Mouse (Mus musculus) left cerebral cortex, postnatal 14 days (tissue): ENCODE data around the gene 1700047I17Rik2. TPM values are rescaled to one million over a fixed set of nuclear protein-coding genes. Genes with fewer than 3 reads are reported as not detected.
"Not testable (repeated sequence)": the region's sequence is repeated elsewhere in the genome, so short reads cannot be mapped to it uniquely, and the experiment has no call there.

Source experiments
- DNase-seq, 2 experiments: peaks; one replicate each; pipeline ENCODE4 v3.0.0; 2021 to 2022; ENCODE audit warnings: low spot score in 2 of 2, mixed read lengths in 1 of 2
- intact Hi-C: fragments of 180-260 bp; cut with DNase I; formaldehyde crosslinking; loops from one replicate; pipeline ENCODE4 v1.15.1; 2025
- long read RNA-seq, 2 experiments: library from polyadenylated mRNA; stranded (forward); transcript quantifications; one replicate each; pipeline ENCODE4 v2.0.0; 2021
- total RNA-seq, 2 experiments: library from RNA; stranded (reverse); gene quantifications; 2 replicates each; pipeline ENCODE4 v1.2.3; 2021

The 1700047I17Rik2 gene
- total RNA-seq, result 10 to 100 TPM in 1 of 2 experiments, not detected in 1; 14.6 TPM
- long read RNA-seq, experiment 1, transcript 1700047I17Rik2-201 (5 exons, 3,863 nt), result major isoform, 38 of 48 reads
- long read RNA-seq, experiment 1, partial matches to known transcripts, result 3 of 48 reads
- long read RNA-seq, experiment 1, other reads (novel, unspliced or antisense), result 7 of 48 reads
- long read RNA-seq, experiment 2, transcript 1700047I17Rik2-201 (5 exons, 3,863 nt), result major isoform, 25 of 28 reads
- long read RNA-seq, experiment 2, partial matches to known transcripts, result 0 of 28 reads
- long read RNA-seq, experiment 2, other reads (novel, unspliced or antisense), result 3 of 28 reads

DNA sequence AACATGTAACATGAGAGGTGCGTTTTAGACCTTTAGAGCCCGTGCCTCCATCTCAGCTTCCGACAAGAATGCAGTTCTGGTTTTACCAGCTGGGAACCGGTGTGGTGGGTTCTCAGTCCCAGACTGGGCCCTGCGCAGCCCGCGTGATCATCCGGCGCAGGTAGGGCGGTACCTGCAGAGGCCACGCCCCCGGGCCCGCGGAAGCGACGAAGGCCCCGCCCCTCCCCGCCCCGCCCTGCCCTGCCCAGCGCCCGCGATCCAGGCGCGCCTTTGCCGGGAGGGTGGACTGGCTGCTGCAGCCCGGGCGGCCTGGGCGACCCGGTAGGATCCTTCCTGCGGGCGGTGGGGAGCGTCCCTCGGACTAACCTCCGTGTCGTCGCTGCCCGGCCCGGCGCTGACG lies at the start of gene 1700047I17Rik2:
Gene 1700047I17Rik2, plus strand, starts transcription at position 287 of the 400 bp plus-strand sequence.
- DNase-seq, intact Hi-C loops: not testable (repeated sequence)

DNA sequence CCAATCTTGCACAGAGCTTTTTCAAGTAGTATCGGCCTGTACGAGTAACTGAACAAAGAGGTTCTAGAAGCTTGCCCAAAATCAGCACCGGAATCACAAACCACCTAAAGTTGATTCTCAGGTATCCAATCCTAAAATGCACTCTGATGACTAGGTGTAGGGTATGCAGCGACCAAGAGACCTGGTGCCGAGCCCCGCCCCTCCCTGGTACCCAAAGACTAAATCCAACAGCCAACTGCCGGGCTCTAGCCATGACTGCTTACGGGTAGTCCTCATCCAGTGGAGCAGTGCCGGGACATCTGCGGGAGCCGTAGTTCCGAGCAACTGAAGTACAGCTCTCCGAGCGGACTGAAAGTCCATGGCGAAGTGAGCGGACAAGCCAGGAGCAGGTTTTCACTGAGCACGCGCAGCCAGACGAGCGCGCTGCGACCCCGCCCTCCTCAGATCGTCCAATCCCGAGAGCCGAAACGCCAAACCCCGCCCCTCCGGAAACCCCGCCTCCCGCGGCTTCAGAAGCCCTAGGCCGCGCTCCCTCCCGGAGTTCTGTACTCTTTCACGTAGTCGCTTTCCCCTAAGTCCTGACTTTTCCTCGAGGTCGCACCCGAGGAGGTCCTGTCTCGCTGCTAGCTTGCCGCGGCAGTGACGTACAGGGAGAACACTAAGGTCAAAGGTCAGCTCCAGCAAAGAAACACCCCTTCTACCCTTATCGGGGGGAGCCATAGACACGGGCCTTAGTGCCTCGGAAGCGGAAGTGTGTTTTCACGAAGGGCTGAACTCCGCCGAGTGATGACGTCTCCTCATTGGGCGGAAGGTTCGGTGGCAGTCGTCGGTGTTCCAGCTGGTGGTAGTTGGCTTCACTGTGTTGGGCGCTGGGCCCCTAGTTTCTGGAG lies 44.6 kb upstream of the 1700047I17Rik2 start, which contains the start of gene Srp54b:
Gene Srp54b, plus strand, starts transcription at position 546 of the 890 bp plus-strand sequence.
- intact Hi-C loops, DNase-seq: not testable (repeated sequence)

DNA sequence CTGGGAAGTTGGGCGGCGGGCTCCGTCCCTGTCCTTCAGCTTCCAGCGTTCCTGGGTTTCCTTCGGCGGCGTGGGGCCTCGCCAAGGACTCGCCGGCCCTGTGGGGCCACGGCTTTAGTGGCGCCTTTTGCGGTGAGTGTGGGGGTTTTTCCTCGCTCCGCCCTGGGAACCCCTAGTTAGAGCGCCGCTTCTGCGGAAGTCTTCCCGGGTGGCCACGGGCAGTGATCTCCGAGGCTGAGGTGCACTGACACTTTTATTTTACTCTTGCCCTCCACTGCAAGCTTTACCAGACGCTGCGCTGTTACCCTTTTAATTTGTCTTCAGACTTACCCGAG lies 44.0 kb upstream of the 1700047I17Rik2 start:
- intact Hi-C loops, DNase-seq: not testable (repeated sequence)

DNA sequence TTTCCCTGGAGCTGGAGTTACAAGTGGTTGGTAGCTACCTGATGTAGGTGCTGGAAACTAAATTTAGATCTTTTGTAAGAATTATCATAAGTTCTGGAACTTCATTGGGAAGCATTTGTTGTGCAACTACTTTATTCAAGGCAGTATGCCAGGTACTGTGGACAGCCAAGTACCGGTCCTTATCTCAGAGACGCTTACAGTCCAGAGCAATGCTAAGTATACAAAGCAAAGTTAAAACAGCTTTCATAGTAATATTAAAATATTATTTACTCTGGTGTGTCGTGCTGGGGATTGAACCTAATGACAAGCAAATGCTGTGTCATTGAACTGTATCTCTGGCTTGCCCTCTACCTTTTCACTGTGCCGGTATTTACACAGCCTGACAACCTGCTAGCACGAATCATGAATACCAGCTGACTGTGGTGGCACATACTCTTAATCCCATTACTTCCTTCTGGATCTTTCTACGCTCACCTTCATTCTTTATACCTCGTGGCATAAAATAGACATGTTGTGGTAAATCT lies 32.3 kb upstream of the 1700047I17Rik2 start:
- DNase-seq, intact Hi-C loops: not testable (repeated sequence)

DNA sequence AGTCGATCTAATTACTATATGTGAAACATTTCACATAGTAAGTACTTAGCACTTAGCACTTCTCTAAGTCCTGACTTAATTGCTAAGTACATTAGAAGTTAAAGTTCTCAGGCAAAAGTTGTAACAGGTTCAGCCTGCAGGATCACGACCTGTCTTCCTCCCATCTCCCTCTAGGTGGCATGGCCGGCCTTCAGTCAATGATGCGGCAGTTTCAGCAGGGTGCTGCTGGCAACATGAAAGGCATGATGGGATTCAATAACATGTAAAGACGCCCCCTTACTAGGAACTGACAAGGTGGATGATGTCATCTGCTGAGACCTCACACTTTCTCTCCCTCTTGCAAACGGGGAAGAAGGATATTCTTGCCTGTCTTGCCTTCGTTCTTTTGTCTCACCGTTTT lies 11.7 kb upstream of the 1700047I17Rik2 start:
- intact Hi-C loops, result not testable (repeated sequence)

DNA sequence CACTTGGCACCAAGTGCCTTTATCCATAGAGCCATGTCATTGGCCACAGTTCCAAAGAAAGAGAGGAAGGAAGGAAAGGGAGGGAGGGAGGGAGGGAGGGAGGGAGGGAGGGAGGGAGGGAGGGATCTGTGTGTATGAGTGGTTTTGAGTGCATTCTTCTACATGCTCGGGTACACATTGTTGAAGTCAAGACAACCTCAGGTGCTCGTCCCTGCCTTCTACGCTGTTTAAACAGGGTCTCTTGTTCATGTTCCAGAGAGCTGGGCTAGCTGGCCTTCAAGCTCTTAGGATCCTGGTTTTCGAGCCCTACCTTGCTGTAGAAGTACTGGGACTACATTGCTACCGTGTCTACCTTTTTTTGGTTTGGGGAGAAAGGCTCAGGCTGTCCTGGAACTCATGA lies 10.3 kb upstream of the 1700047I17Rik2 start:
- intact Hi-C loops, result not testable (repeated sequence)

More for the DNA sequence above, 11.7 kb upstream of the 1700047I17Rik2 start:
- DNase-seq, result not testable (repeated sequence)

DNA sequence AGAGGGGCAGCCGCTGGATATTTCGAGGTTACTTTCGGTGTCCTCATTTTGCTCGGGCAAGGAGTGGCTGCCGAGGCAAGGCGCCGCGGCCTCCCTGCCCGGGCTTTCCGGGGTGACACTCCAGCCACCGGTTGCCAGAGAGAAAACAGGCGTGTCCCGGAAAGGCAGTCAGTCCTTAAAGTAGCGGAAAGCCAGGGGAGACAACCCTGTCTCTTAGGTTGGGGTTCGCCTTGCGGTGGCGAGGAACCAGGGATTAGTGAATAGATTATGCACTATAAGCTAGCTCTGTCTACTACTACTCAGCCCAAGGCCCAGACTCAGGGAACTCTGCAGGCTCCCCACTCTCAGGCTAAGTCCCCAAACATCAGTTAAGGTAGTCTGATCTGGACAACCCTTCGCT lies 407 bp downstream of the 1700047I17Rik2 start:
- intact Hi-C loops, DNase-seq: not testable (repeated sequence)

More for the DNA sequence above, 10.3 kb upstream of the 1700047I17Rik2 start:
- DNase-seq, result not testable (repeated sequence)

DNA sequence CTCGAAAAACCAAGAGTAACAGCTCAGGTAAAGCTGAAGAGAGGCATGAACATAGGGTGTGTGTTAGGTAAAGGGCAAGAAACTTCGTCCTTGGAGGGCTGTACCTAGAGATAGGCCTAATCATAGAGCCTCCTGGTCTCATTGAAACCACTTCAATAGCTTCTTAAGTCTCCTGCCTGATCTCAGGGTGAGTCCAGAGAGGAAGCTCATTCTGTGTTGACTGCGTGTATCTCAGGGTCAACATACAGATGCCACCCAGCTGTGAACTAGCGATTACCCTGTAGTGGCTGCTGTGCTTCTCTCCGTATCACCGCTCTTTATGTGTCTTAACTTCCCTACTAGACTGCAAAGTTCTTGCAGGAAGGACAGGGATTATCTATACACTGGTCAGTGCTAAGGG lies 13.6 kb downstream of the 1700047I17Rik2 start:
- intact Hi-C loops, result not testable (repeated sequence)

DNA sequence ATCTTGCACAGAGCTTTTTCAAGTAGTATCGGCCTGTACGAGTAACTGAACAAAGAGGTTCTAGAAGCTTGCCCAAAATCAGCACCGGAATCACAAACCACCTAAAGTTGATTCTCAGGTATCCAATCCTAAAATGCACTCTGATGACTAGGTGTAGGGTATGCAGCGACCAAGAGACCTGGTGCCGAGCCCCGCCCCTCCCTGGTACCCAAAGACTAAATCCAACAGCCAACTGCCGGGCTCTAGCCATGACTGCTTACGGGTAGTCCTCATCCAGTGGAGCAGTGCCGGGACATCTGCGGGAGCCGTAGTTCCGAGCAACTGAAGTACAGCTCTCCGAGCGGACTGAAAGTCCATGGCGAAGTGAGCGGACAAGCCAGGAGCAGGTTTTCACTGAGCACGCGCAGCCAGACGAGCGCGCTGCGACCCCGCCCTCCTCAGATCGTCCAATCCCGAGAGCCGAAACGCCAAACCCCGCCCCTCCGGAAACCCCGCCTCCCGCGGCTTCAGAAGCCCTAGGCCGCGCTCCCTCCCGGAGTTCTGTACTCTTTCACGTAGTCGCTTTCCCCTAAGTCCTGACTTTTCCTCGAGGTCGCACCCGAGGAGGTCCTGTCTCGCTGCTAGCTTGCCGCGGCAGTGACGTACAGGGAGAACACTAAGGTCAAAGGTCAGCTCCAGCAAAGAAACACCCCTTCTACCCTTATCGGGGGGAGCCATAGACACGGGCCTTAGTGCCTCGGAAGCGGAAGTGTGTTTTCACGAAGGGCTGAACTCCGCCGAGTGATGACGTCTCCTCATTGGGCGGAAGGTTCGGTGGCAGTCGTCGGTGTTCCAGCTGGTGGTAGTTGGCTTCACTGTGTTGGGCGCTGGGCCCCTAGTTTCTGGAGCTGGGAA lies 30.5 kb downstream of the 1700047I17Rik2 start, which contains the start of gene Srp54c:
Gene Srp54c, plus strand, starts transcription at position 543 of the 894 bp plus-strand sequence.
- intact Hi-C loops, DNase-seq: not testable (repeated sequence)

More for the DNA sequence above, 13.6 kb downstream of the 1700047I17Rik2 start:
- DNase-seq, result not testable (repeated sequence)

DNA sequence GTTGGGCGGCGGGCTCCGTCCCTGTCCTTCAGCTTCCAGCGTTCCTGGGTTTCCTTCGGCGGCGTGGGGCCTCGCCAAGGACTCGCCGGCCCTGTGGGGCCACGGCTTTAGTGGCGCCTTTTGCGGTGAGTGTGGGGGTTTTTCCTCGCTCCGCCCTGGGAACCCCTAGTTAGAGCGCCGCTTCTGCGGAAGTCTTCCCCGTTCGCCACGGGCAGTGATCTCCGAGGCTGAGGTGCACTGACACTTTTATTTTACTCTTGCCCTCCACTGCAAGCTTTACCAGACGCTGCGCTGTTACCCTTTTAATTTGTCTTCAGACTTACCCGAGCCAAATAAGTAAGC lies 31.1 kb downstream of the 1700047I17Rik2 start:
- intact Hi-C loops, DNase-seq: not testable (repeated sequence)

DNA sequence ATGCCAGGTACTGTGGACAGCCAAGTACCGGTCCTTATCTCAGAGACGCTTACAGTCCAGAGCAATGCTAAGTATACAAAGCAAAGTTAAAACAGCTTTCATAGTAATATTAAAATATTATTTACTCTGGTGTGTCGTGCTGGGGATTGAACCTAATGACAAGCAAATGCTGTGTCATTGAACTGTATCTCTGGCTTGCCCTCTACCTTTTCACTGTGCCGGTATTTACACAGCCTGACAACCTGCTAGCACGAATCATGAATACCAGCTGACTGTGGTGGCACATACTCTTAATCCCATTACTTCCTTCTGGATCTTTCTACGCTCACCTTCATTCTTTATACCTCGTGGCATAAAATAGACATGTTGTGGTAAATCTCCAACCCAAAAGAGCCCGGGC lies 42.9 kb downstream of the 1700047I17Rik2 start:
- DNase-seq, intact Hi-C loops: not testable (repeated sequence)

DNA sequence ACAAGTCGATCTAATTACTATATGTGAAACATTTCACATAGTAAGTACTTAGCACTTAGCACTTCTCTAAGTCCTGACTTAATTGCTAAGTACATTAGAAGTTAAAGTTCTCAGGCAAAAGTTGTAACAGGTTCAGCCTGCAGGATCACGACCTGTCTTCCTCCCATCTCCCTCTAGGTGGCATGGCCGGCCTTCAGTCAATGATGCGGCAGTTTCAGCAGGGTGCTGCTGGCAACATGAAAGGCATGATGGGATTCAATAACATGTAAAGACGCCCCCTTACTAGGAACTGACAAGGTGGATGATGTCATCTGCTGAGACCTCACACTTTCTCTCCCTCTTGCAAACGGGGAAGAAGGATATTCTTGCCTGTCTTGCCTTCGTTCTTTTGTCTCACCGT lies 62.6 kb downstream of the 1700047I17Rik2 start:
- intact Hi-C loops, result not testable (repeated sequence)

DNA sequence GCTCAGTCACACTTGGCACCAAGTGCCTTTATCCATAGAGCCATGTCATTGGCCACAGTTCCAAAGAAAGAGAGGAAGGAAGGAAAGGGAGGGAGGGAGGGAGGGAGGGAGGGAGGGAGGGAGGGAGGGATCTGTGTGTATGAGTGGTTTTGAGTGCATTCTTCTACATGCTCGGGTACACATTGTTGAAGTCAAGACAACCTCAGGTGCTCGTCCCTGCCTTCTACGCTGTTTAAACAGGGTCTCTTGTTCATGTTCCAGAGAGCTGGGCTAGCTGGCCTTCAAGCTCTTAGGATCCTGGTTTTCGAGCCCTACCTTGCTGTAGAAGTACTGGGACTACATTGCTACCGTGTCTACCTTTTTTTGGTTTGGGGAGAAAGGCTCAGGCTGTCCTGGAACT lies 64.0 kb downstream of the 1700047I17Rik2 start:
- DNase-seq, intact Hi-C loops: not testable (repeated sequence)

More for the DNA sequence above, 62.6 kb downstream of the 1700047I17Rik2 start:
- DNase-seq, result not testable (repeated sequence)

Other genes starting within 250 kb of the 1700047I17Rik2 start
- not detected for gene Gm20403, start 213.1 kb upstream of the 1700047I17Rik2 start, total RNA-seq
- 1 to 10 TPM; 2.2 to 2.7 TPM for gene Baz1a, start 185.2 kb upstream of the 1700047I17Rik2 start, total RNA-seq
- gene 2700097O09Rik, start 119.5 kb upstream of the 1700047I17Rik2 start, total RNA-seq, result 1 to 10 TPM; 7.8 to 8.8 TPM
- 100 to 1,000 TPM in 1 of 2 experiments, 10 to 100 TPM in 1; 97.8 to 102 TPM for gene Srp54a, start 119.3 kb upstream of the 1700047I17Rik2 start, total RNA-seq
- gene Fam177a, start 75.1 kb upstream of the 1700047I17Rik2 start, total RNA-seq, result 10 to 100 TPM; 14.9 to 25.5 TPM
- gene Srp54b, start 44.5 kb upstream of the 1700047I17Rik2 start, total RNA-seq, result 10 to 100 TPM; 57.8 to 64.6 TPM
- 10 to 100 TPM; 36.9 to 39.3 TPM for gene Srp54c, start 30.6 kb downstream of the 1700047I17Rik2 start, total RNA-seq
- gene 1110008L16Rik, start 100.0 kb downstream of the 1700047I17Rik2 start, total RNA-seq, result 1 to 10 TPM; 7.1 to 8.7 TPM
- gene Ppp2r3c, start 103.4 kb downstream of the 1700047I17Rik2 start, total RNA-seq, result 10 to 100 TPM in 1 of 2 experiments, 1 to 10 TPM in 1; 10.0 to 13.5 TPM
- 100 to 1,000 TPM; 139 to 142 TPM for gene Psma6, start 184.6 kb downstream of the 1700047I17Rik2 start, total RNA-seq